Mouse (Mus musculus): ENCODE results near the gene Cks2. TPM values are rescaled to one million over a fixed set of nuclear protein-coding genes. Genes with fewer than 3 reads are reported as not detected.
"Not testable (repeated sequence)": the region's sequence is repeated elsewhere in the genome, so short reads cannot be mapped to it uniquely, and the experiment has no call there.

Cks2 gene
- polyA plus RNA-seq, 1 experiment from 2014 or later: 69.3 TPM

DNA sequence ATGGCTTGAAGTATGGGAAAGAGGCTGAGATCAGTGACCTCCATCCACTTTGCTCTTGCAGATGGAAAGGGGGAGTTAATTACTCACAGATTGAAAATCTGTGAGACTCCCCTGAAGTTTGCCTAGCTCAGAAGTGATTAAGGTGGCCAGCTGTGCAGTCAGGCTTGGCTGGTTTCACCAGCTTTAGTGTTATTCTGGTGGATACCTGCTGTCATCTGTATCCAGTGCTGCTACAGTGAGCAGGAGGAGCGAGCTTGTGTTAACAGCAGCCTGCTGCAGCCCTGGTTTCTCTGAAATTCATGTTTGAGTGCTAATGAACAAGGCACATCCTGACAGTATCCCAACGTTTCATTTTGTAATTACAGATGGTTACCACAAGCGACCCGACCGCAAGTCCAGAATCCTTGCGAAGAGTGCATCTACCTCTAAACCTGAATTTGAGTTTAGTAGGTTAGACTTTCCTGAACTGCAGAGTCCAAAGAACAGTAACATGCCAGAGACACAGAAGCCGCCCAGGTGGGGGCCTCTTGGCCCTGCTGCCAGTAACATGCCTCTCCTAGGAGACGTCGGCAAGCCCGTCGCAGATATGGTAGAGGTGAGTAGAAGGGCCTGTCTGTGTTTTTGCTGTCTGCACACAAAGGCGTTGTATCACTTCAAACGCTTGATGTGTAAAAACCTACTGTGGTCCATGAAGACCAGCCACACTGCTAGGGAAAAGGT, 11.6 kb downstream of the Cks2 start:
- ATAC-seq (ENCODE audit: low FRiP score, low TSS enrichment) (no peak), DNase-seq (no peak)
- Histone ChIP-seq H3K27me3 (ENCODE audit: control insufficient read depth, insufficient read depth, low read length) (no peaks in the 10 kb centered on the region), H3K4me3 (replicated peaks; ENCODE audit: low read depth, low read length) (no peak overlapping the region), H3K4me2 (ENCODE audit: low read length) (no peak overlapping the region), H3K27ac (replicated peaks; ENCODE audit: low read depth, low read length) (no peak overlapping the region), H3K9ac (replicated peaks; ENCODE audit: low read length) (no peak overlapping the region), H3K9me3 (ENCODE audit: control insufficient read depth, low read length) (no peaks in the 10 kb centered on the region), H3K36me3 (ENCODE audit: control insufficient read depth, insufficient read depth, low read length) (peaks cover 64% of the 10 kb centered on the region), H3K4me1 (ENCODE audit: control insufficient read depth, insufficient read depth, low read length) (peaks cover 4% of the 10 kb centered on the region; the same call in 1 of the 2 replicates)
- WGBS: 95% methylated on average over 13 of the region's 13 CpGs

DNA sequence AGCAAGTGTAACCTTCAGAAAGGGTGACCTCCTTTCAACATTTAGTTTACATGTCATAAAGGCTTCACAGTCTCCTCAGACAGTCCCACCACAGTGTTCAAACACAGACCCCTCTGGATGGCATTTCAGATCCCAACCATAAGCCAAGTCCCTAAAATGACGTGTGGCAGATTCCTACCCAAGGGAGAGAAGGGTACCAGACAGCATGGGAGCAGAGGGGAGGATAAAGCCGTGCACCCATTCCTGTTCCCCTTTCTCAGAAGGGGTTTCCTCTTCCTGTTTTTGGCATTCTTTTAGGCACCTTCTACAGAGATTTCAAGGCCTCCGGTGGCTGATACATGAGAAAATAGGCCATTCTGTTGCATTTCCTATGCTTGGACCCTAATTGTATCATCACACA, 13.1 kb downstream of the Cks2 start:
- H3K27me3 ChIP-seq (ENCODE audit: control insufficient read depth, insufficient read depth, low read length): no peaks in the 10 kb centered on the region
- no peak overlapping the region for H3K4me3 ChIP-seq (replicated peaks; ENCODE audit: low read depth, low read length)
- H3K4me1 ChIP-seq (ENCODE audit: control insufficient read depth, insufficient read depth, low read length): no peaks in the 10 kb centered on the region
- ATAC-seq (ENCODE audit: low FRiP score, low TSS enrichment) (no peak), DNase-seq (no peak)
- no peak overlapping the region for H3K4me2 ChIP-seq (ENCODE audit: low read length)
- H3K36me3 ChIP-seq (ENCODE audit: control insufficient read depth, insufficient read depth, low read length): peaks cover 78% of the 10 kb centered on the region
- no peaks in the 10 kb centered on the region for H3K9me3 ChIP-seq (ENCODE audit: control insufficient read depth, low read length)
- H3K9ac ChIP-seq (replicated peaks; ENCODE audit: low read length): no peak overlapping the region
- 98% methylated on average over 3 of the region's 3 CpGs for WGBS
- H3K27ac ChIP-seq (replicated peaks; ENCODE audit: low read depth, low read length): no peak overlapping the region

DNA sequence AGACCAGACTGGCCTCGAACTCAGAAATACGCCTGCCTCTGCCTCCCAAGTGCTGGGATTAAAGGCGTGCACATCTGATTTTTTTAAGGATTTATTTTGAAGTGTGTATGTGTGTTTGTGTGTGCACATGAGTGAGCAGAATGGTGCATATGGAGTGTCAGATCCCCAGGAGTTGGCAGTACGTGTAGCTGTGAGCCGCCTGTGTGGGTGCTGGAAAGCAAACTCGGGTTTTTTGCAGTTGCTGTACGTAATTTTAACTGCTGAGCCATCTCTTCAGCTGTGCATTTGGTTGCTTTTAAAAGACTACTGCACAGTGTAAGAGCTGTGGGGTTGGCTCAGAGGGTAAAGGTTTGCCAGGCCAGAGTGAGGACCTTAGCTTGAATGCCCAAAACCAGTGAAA, 14.5 kb downstream of the Cks2 start:
- Histone ChIP-seq H3K27me3 (ENCODE audit: control insufficient read depth, insufficient read depth, low read length) (no peaks in the 10 kb centered on the region), H3K4me3 (replicated peaks; ENCODE audit: low read depth, low read length) (no peak overlapping the region), H3K4me1 (ENCODE audit: control insufficient read depth, insufficient read depth, low read length) (no peaks in the 10 kb centered on the region), H3K4me2 (ENCODE audit: low read length) (no peak overlapping the region), H3K9me3 (ENCODE audit: control insufficient read depth, low read length) (no peaks in the 10 kb centered on the region), H3K9ac (replicated peaks; ENCODE audit: low read length) (no peak overlapping the region), H3K27ac (replicated peaks; ENCODE audit: low read depth, low read length) (no peak overlapping the region), H3K36me3 (ENCODE audit: control insufficient read depth, insufficient read depth, low read length) (peaks cover 87% of the 10 kb centered on the region)
- 97% methylated on average over 7 of the region's 7 CpGs for WGBS
- DNase-seq: no peak
- ATAC-seq (ENCODE audit: low FRiP score, low TSS enrichment): no peak

DNA sequence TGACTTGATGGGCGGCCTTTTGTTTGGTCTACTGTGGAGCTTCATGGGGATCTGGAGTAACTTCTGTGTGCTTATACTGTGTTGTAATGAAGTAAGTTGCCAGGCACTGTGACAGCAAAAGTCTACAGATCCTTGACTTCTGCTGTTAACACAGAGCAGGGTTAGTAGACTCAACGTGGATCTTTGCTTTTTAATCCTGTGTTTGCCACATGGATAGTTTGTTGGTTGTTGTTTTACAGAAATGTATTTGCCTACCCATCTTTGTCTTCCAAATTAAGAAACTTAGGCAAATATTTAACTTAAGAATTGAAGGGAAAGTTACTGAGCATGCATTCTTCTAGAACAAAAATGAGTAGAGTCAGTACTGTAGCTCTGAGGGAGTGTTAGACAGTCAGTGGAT, 18.5 kb downstream of the Cks2 start:
- 95% methylated on average over 2 of the region's 2 CpGs for WGBS
- no peaks in the 10 kb centered on the region for H3K27me3 ChIP-seq (ENCODE audit: control insufficient read depth, insufficient read depth, low read length)
- H3K9ac ChIP-seq (replicated peaks; ENCODE audit: low read length): no peak overlapping the region
- ATAC-seq (ENCODE audit: low FRiP score, low TSS enrichment) (no peak), DNase-seq (no peak)
- H3K4me3 ChIP-seq (replicated peaks; ENCODE audit: low read depth, low read length): no peak overlapping the region
- no peaks in the 10 kb centered on the region for H3K4me1 ChIP-seq (ENCODE audit: control insufficient read depth, insufficient read depth, low read length)
- H3K9me3 ChIP-seq (ENCODE audit: control insufficient read depth, low read length): no peaks in the 10 kb centered on the region
- no peak overlapping the region for H3K4me2 ChIP-seq (ENCODE audit: low read length)
- H3K27ac ChIP-seq (replicated peaks; ENCODE audit: low read depth, low read length): no peak overlapping the region
- peaks cover 85% of the 10 kb centered on the region for H3K36me3 ChIP-seq (ENCODE audit: control insufficient read depth, insufficient read depth, low read length)

DNA sequence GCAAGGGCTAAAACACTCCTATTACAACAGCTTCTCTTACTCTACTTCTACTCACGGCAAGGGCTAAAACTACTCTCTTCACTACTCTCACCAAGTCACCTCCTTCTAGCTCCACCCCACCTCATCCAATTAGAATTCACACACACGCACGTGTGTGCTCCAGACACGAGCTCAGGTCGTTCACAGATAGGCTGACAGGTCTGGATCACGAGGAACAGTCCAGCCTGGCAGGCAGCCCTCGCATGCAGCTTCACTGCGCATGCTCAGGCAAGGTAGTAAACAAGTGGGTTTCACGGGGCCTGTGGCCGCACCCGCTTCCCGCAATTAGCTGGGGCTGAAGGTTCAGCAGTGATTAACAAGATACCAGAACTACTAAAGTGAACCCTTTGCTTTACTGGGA, 23.2 kb downstream of the Cks2 start:
- WGBS: 95% methylated on average over 12 of the region's 12 CpGs
- H3K9me3 ChIP-seq (ENCODE audit: control insufficient read depth, low read length); H3K4me2 ChIP-seq (ENCODE audit: low read length); H3K4me3 ChIP-seq (replicated peaks; ENCODE audit: low read depth, low read length); H3K4me1 ChIP-seq (ENCODE audit: control insufficient read depth, insufficient read depth, low read length); ATAC-seq (ENCODE audit: low FRiP score, low TSS enrichment); H3K9ac ChIP-seq (replicated peaks; ENCODE audit: low read length); H3K27me3 ChIP-seq (ENCODE audit: control insufficient read depth, insufficient read depth, low read length); H3K27ac ChIP-seq (replicated peaks; ENCODE audit: low read depth, low read length); DNase-seq: not testable (repeated sequence)
- peaks cover 68% of the 10 kb centered on the region for H3K36me3 ChIP-seq (ENCODE audit: control insufficient read depth, insufficient read depth, low read length)

DNA sequence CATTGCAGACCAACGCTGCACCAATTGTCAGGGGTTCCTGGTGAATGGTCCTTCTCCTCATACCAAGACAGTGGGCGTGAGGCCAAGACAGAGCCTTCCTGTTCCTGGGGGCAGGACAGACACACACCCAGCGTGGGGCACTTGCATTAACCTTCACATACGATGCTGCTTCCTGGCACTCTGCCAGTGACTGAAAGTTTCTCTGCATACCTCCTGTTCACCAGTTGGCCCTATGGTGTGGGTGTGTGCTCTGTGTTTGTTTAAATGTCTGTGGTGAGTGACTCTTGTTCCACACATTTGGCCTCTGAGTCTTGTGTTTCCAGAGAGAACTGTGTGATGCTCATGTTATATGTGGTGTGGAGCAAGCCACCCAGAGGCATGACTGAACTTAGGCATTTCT, 31.6 kb downstream of the Cks2 start:
- Histone ChIP-seq H3K9me3 (ENCODE audit: control insufficient read depth, low read length) (no peaks in the 10 kb centered on the region), H3K9ac (replicated peaks; ENCODE audit: low read length) (no peak overlapping the region), H3K4me2 (ENCODE audit: low read length) (no peak overlapping the region), H3K27me3 (ENCODE audit: control insufficient read depth, insufficient read depth, low read length) (no peaks in the 10 kb centered on the region), H3K4me1 (ENCODE audit: control insufficient read depth, insufficient read depth, low read length) (no peaks in the 10 kb centered on the region), H3K27ac (replicated peaks; ENCODE audit: low read depth, low read length) (no peak overlapping the region), H3K36me3 (ENCODE audit: control insufficient read depth, insufficient read depth, low read length) (peaks cover 90% of the 10 kb centered on the region), H3K4me3 (replicated peaks; ENCODE audit: low read depth, low read length) (no peak overlapping the region)
- DNase-seq: no peak
- WGBS: 87% methylated on average over 4 of the region's 4 CpGs
- ATAC-seq (ENCODE audit: low FRiP score, low TSS enrichment): no peak

DNA sequence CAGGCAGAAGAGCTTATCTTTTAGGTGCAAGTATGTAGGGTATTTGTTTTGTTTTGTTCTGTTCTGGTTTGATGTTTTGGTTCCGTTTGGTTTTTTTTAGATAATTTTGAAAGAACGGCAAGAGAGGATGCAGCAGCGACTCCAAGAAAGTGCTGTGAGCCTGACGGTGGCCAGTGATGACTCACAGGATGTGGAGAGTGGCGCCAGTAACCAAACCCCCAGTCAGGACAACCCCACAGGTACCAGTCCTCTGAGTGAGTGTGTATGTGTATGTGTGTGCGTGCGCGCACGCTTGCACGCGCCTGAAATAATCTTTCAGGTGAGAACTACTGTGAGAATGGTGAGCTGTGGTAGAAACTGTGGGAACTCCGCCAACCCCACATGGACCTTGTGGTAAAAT, 32.0 kb downstream of the Cks2 start:
- H3K4me3 ChIP-seq (replicated peaks; ENCODE audit: low read depth, low read length): no peak overlapping the region
- peaks cover 91% of the 10 kb centered on the region for H3K36me3 ChIP-seq (ENCODE audit: control insufficient read depth, insufficient read depth, low read length)
- no peaks in the 10 kb centered on the region for H3K4me1 ChIP-seq (ENCODE audit: control insufficient read depth, insufficient read depth, low read length)
- no peak overlapping the region for H3K9ac ChIP-seq (replicated peaks; ENCODE audit: low read length)
- DNase-seq: no peak
- no peaks in the 10 kb centered on the region for H3K27me3 ChIP-seq (ENCODE audit: control insufficient read depth, insufficient read depth, low read length)
- ATAC-seq (ENCODE audit: low FRiP score, low TSS enrichment): no peak
- WGBS: 97% methylated on average over 12 of the region's 12 CpGs
- no peaks in the 10 kb centered on the region for H3K9me3 ChIP-seq (ENCODE audit: control insufficient read depth, low read length)
- H3K27ac ChIP-seq (replicated peaks; ENCODE audit: low read depth, low read length): no peak overlapping the region
- no peak overlapping the region for H3K4me2 ChIP-seq (ENCODE audit: low read length)

DNA sequence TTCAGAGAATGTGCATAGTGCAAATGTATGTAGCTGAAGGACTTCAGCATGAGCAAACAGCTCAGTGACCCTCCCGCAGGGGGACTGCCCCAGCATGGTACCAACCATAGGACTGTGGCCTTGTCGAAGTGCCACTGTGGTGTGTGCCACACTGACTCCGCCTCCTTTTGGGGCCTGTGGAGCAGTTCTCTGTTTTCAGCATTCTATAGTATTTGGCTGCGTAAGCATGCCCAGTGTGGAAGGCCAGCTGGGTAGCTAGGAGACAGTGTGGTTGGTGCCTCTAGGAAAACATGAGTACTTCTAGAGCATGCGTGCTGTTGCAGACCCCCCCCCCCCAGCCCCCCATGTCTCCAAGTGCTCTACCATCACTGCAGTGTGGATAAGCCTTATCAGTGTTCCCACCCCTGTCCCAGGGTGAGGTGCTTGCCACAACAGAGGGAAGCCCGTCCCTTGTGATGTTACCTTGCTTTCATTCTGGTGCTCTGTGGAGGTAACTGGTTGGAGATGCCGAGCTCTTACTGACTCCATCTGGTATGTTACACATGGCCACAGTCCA, 32.7 kb downstream of the Cks2 start:
- ATAC-seq (ENCODE audit: low FRiP score, low TSS enrichment): no peak
- Histone ChIP-seq H3K27me3 (ENCODE audit: control insufficient read depth, insufficient read depth, low read length) (no peaks in the 10 kb centered on the region), H3K27ac (replicated peaks; ENCODE audit: low read depth, low read length) (no peak overlapping the region), H3K4me1 (ENCODE audit: control insufficient read depth, insufficient read depth, low read length) (no peaks in the 10 kb centered on the region), H3K4me2 (ENCODE audit: low read length) (no peak overlapping the region), H3K36me3 (ENCODE audit: control insufficient read depth, insufficient read depth, low read length) (peaks cover 98% of the 10 kb centered on the region), H3K9me3 (ENCODE audit: control insufficient read depth, low read length) (no peaks in the 10 kb centered on the region), H3K4me3 (replicated peaks; ENCODE audit: low read depth, low read length) (no peak overlapping the region), H3K9ac (replicated peaks; ENCODE audit: low read length) (no peak overlapping the region)
- no peak for DNase-seq
- WGBS: 92% methylated on average over 7 of the region's 7 CpGs

DNA sequence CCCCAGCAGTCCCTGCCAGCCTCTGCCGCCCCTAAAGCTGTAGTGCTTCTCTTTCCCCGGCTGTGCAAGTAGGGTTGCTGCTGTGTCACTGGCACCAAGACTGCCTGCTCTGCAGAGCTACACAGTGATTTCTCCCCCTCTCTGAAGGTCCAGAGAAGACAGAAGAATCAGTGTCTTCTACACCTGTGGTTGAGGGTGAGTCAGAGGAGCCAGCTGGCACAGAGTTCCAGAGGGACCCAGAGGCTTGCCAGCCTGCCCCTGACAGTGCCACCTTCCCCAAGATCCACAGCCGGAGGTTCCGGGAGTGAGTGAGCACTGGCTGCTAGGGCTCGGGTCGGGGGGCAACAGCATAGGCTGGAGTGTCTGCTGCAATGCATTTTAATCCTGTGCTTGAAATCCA, 33.7 kb downstream of the Cks2 start:
- Histone ChIP-seq H3K4me3 (replicated peaks; ENCODE audit: low read depth, low read length) (no peak overlapping the region), H3K4me1 (ENCODE audit: control insufficient read depth, insufficient read depth, low read length) (no peaks in the 10 kb centered on the region), H3K27me3 (ENCODE audit: control insufficient read depth, insufficient read depth, low read length) (no peaks in the 10 kb centered on the region), H3K27ac (replicated peaks; ENCODE audit: low read depth, low read length) (no peak overlapping the region), H3K36me3 (ENCODE audit: control insufficient read depth, insufficient read depth, low read length) (peaks cover 100% of the 10 kb centered on the region), H3K4me2 (ENCODE audit: low read length) (no peak overlapping the region), H3K9ac (replicated peaks; ENCODE audit: low read length) (no peak overlapping the region), H3K9me3 (ENCODE audit: control insufficient read depth, low read length) (no peaks in the 10 kb centered on the region)
- ATAC-seq (ENCODE audit: low FRiP score, low TSS enrichment) (no peak), DNase-seq (no peak)
- WGBS: 91% methylated on average over 6 of the region's 6 CpGs
